Mouse (Mus musculus): ENCODE results near the gene Colgalt2. TPM values are rescaled to one million over a fixed set of nuclear protein-coding genes. Genes with fewer than 3 reads are reported as not detected.

Gene Colgalt2
- total RNA-seq, 2 experiments from 2014 or later: not detected

DNA sequence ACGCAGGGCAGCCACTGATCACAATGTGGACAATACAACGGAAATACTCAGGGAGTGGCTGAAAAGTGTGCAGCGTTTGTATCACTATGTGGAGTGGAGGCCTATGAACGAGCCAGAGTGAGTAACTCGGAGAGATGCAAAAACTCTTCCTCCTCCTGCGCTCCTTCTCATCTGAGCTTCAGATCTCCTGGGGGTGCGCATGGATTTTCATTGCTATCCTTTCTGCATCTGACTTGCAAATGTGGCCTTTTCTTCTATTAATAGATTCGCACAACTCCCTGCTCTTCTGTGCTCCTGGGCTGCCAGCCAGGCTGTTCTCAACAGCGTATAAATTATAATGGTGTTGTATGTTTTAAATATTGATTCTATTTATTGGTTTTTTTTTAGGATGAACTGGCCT is 68.8 kb downstream of the Colgalt2 start:
- ATAC-seq (replicated peaks; ENCODE audit: poor library complexity): no peak

DNA sequence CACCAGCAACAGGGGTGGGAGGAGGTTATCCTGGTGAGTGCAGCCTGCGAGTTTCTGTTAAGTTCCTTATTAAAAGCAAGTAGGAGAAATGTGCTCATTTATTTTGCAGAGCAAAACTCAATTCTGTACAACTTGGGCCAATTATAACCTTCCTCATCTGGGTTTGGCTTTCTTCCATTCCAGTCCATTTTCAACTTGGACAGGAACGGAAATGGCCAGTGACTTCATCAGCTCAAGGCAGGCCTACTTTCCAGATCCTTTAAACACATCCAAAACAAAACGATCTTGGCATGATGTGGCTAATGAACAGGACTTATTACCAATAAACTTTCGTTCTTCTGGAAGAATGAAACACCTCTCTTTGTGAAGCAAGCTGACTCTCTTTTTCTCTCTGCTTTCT is 76.5 kb downstream of the Colgalt2 start:
- ATAC-seq (replicated peaks; ENCODE audit: poor library complexity): no peak

DNA sequence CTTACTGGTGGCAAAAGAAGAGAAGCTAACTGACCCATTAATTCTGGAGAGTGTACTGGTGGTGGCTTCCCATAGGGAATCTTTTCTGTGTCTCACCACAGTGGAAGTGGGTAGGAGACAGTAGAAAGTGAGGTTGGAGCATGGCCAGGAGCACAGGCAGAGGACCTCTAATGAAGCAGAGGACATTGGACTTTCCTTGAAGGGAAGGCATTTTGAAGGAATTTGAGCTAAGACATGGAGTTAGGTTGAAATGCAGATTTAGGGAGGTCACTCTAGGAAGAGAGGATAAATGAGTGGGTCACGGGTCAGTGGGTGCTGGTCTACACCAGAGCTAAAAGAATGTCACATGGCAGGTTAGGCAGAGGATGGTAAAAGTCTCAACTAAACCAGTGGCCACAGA is 91.2 kb downstream of the Colgalt2 start:
- ATAC-seq (replicated peaks; ENCODE audit: poor library complexity): no peak

DNA sequence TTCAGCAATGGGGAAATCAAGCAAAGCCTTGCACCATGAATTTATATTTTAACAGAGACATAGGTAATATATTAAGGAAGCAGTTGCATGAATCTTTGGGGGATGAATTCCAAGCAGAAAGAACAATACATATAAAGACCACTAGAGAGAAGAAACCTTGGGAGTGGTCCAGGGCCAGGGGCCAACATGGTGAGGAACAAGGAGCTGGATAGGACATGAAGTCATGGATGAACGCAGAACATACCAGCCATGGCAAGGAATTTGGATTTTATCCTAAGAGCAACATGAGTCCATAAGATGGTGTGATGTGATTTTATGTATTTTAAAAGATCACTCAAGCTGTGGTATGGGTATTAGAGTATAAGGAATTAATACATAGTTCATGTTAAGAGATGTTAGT is 92.6 kb downstream of the Colgalt2 start:
- no peak for ATAC-seq (replicated peaks; ENCODE audit: poor library complexity)

DNA sequence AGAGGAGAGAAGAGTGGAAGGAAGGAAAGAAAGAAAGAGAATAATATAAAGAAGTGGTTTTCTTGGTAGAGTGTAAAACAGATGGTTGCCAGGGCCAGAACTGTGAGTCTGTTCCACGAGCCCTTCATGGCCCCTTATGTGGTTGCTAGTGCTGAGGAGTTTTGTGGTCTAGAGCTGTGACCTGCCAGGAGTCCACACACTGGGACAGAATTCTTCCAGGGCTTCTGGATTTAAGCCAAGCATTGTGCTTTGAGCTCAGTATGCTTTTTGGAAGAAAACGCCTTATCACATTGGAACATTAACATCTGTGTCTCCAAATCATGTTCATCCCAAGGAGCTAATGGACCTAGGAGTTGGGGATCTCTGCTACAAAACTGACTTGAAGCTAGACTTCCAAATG is 97.2 kb downstream of the Colgalt2 start:
- no peak for ATAC-seq (replicated peaks; ENCODE audit: poor library complexity)

DNA sequence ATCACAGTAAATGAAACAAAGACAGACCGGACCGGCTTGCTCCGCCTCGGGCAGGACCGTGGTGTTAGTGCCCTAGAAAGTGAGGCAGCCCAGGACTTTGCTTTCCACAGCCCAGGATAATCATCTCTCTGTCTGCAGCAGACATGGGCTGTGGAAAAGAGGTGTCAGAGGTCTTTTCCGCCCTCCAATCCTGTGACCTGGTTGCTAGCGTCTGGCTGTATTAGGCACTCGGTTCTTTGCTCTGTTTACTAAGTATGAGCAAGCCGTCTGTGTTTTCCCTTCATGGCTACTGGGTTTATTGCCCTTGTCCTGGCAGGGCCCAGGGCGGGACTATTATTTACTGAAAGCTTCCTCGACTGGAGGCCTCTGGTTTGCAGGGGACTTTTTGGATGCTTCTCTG is 98.0 kb downstream of the Colgalt2 start:
- ATAC-seq (replicated peaks; ENCODE audit: poor library complexity): no peak

DNA sequence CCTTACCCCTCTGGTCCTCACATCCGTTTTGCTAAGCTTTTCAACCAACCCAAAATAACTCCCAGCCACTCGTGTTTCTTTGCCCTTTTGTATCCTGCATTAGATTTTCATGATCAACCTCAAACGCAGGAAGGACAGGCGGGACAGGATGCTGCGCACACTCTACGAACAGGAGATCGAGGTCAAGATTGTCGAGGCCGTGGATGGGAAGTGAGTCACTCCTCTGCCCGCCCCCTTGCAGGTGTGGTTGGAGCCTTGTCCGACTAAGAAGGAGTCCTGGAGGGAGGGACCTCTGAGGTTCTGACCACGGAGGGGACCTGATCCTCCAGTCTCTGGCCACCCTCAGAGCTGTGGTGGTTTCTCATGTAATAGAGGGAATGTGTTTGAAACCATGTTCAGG is 100.2 kb downstream of the Colgalt2 start:
- ATAC-seq (replicated peaks; ENCODE audit: poor library complexity): 0 out of 2 replicates have a peak, but pooled peaks have one; percentile 23

DNA sequence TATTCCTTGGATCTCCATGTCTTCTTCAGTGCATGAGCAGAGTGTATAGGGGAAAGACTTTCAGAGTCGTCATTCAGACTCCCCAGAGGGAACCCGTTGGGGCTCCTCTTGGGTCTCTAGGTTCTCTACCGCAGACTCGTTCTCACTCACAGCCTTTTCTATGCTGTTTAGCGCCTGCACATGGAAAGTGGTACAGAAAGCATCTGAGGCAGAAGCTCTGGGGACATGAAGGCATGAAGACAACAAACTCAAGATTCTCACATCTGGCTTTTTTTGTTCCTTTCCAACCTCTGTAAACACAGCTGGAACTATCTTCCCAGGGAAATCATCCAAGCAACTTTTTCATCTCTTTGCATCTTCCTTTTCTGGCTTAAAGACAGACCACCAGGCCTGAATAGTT is 106.5 kb downstream of the Colgalt2 start:
- no peak for ATAC-seq (replicated peaks; ENCODE audit: poor library complexity)

DNA sequence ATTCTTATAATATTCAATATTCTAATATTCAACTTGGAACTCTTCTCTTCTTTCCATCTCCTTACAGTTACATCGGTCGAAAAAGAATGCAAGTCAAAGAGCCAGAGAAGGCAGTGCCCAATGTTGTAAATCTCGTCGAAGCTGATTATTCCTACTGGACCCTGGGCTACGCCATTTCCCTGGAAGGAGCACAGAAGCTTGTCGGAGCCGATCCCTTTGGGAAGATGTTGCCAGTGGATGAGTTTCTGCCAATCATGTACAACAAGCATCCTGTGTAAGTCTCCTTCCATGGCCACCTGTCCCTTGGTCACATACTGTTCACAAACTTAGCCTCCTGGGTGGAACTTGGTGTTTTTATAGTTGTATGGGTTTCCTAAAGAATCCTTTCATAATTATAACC is 107.1 kb downstream of the Colgalt2 start:
- ATAC-seq (replicated peaks; ENCODE audit: poor library complexity): no peak

DNA sequence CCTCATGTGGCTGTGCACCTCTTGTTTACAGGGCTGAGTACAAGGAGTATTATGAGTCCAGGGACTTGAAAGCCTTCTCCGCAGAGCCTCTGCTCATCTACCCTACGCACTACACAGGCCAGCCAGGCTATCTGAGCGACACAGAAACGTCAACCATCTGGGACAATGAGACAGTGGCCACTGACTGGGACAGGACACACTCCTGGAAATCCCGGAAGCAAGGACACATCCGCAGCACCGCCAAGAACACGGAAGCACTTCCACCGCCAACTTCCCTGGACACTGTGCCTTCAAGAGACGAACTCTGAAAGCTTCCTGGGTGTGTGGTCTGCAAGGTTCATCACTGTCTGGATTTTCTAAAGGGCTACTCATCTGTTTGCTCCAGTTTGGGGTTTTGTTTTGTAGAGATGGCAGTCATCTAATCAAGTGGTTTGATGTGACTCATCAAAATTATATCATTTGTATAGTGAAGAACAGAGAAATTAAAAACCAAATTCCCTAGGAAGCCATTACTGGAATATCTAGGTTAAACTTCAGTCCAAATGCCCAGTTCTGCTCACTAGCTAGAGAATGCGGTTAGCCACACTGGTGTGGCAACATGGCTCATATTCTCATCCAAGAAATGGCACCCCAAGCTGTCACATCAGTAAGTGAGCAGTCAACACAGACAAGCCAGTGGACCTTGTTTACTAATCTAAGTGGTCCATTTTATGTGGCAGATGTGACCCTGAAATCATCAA is 109.0 kb downstream of the Colgalt2 start:
- no peak for ATAC-seq (replicated peaks; ENCODE audit: poor library complexity)

DNA sequence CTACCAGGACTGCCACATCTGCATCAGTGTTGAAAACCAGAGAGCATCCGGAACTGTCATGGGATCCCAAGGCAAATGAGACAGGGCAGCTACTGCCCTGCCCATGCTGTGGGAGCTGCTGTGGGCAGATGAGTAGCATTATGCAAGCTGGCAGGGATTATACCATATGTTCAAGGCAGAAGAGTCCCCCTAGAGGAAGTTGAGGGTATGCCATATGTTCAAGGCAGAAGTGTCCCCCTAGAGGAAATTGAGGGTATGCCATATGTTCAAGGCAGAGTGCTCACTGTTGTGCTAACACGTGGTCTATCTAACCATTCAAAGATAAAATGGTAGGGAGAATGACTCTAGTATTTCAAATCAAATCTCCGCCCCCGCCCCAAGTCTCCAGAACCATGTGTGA is 111.6 kb downstream of the Colgalt2 start:
- peak; percentile 99 for ATAC-seq (replicated peaks; ENCODE audit: poor library complexity)

DNA sequence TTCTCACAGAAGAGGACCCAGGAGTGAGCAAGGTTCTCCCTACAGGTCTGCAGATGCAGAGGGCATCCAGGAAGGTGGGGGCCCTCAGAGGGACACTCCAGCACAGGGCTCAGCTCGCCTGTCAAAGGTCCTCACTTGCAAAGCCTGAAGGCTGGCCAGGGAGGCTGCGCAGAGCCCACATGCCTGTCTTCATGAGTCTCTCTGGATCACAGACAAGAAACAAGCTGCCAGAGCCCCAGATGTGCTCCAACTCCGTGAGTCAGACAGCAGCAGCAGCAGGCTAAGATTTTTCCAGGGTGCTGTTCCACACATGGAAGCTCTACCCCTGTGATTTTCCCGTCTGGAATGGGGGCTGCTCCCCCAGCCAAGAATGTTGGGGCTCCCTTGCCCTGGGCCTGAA is 114.6 kb downstream of the Colgalt2 start:
- ATAC-seq (replicated peaks; ENCODE audit: poor library complexity): no peak

DNA sequence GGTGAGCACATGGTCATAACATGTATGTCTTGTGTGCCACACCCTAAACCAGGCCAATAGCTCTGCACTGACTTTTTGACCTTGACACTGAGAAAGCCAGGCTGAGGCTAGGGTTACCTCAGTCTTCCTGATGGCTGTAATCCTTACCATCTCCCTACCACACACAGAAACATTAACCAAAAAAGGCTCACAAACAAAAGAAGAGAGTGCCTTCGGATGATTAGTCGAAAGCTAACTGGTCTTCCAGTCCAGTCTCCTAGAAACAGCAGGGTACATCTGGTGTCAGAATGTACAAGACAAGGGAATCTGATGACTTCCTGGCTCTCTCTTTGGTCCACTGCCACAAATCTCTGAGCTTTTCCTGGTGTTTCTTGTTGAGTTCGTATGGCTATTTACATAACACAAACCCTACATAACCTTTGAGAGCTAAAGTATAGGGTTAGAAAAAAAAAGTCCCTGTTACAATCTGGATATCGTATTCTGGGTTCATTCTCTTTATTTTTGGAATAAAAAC is 117.5 kb downstream of the Colgalt2 start:
- no peak for ATAC-seq (replicated peaks; ENCODE audit: poor library complexity)

DNA sequence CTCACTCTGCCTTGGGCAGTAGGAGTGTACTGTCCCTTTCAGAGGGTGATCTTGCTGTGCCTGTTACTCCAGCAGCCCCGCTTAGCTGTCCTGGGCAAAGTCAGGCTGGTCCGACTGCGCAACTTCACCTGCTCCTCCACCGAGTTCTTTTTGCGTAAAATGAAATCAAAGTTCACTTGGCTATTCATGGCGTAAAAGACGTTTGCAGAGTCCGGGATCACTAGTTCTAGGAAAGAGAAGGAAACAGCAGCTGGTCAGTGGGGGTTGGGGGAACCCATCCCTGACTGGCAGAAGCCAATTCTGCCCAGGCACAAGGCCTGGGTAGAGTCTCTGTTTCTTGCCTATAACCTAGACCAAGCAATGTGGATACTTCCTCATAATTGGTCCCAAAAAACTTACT is 119.3 kb downstream of the Colgalt2 start:
- ATAC-seq (replicated peaks; ENCODE audit: poor library complexity): no peak

DNA sequence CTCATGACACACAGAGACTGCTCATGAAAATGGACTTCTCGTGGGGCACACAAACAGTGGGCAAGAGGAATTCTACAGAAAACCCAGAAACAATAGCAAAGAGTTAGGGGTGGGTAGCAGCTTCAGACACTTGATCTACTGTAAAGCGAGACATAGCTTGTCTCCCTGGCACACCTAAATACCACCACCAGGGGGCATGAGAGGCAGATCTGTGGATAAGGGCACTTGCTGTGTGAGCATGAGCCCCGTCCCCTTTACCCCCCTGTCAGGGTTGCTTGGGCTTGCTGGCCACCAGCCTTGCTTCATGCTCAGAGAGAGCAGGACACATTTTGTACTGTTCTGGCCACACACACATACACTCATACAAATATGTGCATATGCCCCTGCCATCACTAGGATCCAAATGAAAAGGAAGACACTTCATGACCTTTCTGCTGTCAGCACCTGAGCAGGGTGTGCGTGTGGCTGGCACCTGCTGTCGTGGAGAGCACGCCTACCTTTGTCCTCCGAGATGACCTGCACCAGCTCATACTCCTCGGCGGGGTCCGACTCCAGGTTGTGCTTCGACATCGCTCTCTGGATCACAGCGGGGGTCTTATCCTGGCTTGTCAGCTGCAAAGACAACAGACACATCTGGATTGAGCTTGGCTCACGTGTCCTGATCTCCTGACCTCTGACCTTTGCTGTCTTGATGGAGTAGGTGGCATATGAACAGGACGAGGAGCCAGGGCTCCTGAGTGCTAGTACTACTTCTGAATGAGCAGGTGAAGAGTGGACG is 121.4 kb downstream of the Colgalt2 start:
- ATAC-seq (replicated peaks; ENCODE audit: poor library complexity): peak; percentile 76

DNA sequence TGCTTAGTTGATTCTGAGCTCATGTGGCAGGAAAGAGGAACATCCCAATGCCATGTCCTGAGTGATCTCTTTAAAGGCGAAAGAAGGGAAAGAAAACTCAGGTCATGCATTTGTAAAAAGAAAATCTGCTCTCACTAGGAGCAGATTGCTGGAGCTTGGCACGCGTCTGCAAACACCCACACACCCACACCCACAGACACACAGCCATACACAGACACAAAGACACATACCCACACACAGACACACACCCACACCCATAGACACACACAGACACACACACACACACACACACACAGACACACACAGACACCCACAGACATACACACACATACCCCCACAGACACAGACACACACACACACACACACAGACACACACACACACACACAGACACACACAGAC is 122.6 kb downstream of the Colgalt2 start:
- ATAC-seq (replicated peaks; ENCODE audit: poor library complexity): no peak

DNA sequence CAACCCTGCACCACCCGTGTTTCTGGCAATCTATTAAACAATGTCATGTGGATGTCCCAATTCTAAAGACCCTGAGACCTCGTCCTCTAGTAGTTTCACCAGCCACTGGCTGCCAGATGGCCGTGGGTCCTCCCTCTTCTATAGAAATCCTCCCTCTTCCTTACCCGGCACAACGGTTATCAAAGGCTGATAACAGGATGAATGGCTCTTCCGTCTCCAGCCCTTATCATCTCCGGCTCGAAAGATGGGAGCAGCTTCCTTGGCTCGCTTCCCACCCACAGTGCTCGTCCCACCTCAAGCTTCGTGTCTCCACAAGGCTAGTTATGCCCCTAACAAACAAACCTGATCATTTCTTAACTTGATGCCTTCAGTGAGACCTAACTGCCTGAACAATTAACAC is 123.7 kb downstream of the Colgalt2 start:
- no peak for ATAC-seq (replicated peaks; ENCODE audit: poor library complexity)

DNA sequence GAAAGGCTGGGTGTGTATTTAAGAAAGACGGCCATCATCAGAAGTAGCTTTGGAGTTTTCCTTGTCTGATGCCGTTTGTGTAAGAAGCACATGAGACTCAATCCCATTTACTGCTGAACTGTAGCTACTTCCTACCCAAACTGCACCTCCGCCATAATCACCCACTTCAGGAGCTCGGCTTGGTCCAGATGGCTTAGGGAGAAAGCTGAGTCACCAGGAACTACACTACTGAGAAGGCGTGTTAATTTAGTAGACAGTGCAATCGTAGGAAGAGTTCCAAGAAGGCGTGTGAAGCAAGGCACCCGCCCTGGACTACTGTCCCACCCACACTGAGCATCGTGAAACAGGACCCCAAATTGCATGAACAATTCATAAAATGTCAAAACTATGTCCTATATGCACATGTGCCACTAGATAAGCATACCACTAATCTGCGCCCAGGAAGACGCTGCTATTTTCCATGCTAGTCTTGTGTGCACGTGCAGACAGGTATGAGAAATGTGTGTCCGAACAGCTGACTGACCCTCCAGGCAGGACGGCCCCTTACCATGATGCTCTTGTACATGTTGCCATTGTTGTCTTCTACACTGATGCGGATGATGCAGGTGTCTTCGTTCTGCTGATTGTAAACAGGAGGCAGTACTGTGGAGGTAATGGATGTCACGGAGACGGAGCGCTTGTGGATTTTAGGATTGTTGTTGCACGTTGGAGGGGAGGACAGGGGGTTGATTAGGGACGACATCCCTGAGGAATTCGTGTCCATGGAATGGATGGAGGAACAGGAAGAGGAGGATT is 124.7 kb downstream of the Colgalt2 start:
- no peak for ATAC-seq (replicated peaks; ENCODE audit: poor library complexity)

DNA sequence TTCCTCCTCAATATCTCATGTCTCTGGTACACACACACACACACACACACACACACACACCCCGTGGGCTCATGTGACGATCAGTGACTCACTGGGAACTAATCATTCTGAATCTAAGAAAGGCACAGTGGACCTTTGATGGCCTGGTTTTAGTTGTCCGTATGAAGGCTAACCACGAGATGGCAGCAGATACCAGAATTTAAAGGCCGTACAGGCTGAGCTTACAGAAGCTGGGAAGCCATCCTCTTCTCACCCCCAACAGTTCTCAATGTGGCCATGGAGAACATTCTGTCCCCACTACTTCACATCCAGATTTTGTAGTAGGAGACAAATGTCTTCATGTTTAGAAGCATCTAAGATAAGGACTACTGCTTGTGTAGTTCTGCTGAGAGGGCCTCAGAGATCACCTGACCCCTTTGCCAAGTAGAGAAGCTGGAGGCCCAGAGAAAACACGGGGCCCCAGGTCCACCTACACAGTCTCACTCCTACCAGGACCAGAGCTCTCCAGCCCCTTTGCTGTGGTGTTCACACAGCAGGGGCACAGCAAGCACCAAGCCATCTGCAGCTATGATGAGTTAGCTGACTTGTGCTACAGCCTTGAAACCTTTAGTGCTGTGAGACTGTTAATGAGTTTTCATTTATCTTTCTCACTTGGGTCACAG is 125.5 kb downstream of the Colgalt2 start:
- peak; percentile 84 for ATAC-seq (replicated peaks; ENCODE audit: poor library complexity)

DNA sequence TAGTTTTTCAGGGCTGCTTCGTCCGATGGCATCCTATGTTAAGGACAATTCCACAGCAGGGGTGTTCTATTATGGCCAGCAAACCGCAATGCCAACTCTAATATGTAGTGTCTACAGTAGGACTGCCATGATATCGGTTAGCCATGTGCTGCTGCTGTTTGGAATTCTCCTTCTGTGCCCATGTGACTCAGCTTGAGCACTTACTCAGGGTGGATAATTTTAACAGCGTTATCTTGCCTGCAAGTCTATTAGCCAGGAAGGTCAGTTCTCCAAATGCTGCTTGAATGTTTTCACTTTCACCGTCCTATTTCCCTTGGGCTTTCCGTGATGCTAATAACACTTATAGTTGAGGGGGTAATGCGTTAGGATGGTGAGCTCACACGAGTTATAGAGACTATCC is 126.5 kb downstream of the Colgalt2 start:
- no peak for ATAC-seq (replicated peaks; ENCODE audit: poor library complexity)

DNA sequence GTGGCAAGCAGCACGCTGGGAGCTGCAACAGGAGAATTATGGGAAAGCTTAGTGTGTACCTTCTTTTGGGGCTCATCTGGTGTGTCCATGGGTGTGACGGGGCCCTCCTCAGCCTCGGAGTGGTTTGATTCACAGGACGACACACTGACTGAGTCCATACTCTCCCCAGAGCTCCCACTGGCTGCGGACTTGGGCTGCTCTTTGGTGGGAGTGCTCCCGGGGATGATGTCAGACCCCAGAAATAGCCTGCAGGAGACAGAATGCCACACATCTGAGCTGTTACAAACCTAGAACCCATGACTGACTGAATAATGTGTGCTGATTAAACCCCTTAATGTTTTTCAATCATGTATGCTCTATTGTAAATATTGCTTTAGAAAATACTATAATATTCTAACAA is 128.6 kb downstream of the Colgalt2 start:
- ATAC-seq (replicated peaks; ENCODE audit: poor library complexity): no peak

Measured in megakaryocyte progenitor cell, adult 5-6 weeks (primary cell).